Mouse (Mus musculus): ENCODE results near the gene Gorasp1. TPM values are rescaled to one million over a fixed set of nuclear protein-coding genes. Genes with fewer than 3 reads are reported as not detected.

Gorasp1 gene
- polyA plus RNA-seq (2012; rRNA removed) = 21.7 and 21.9 TPM in 2 replicates

GRCm38 (mm10) chr9:119937005-119937773 is at the start of gene Gorasp1, which contains the start of gene Ttc21a:
Gene Gorasp1, minus strand, starts transcription at chr9:119937565.
Gene Ttc21a, plus strand, starts transcription at chr9:119937606.

GRCm38 (mm10) chr9:119984536-119985011 is 47.2 kb upstream of the Gorasp1 start, which contains the start of gene Csrnp1:
Gene Csrnp1, minus strand, starts transcription at chr9:119984658.

GRCm38 (mm10) chr9:119894339-119895009 is 42.9 kb downstream of the Gorasp1 start, which contains the start of gene Wdr48:
Gene Wdr48, plus strand, starts transcription at chr9:119894878.

Other genes with a start within 250 kb of the Gorasp1 start
- gene Scn10a, start 218.2 kb downstream of the Gorasp1 start, polyA plus RNA-seq (2012; rRNA removed) = 0.72 and 3.4 TPM in 2 replicates
- 0.27 and 0.36 TPM in 2 replicates for gene Scn11a, start 112.1 kb downstream of the Gorasp1 start, polyA plus RNA-seq (2012; rRNA removed)
- gene Wdr48, start 42.7 kb downstream of the Gorasp1 start, polyA plus RNA-seq (2012; rRNA removed) = 80.2 and 85.9 TPM in 2 replicates
- gene Ttc21a, start within 50 bp of the Gorasp1 start, polyA plus RNA-seq (2012; rRNA removed) = 1.4 and 1.5 TPM in 2 replicates
- 2.9 and 5.0 TPM in 2 replicates for gene Csrnp1, start 47.1 kb upstream of the Gorasp1 start, polyA plus RNA-seq (2012; rRNA removed)
- gene Xirp1, start 86.0 kb upstream of the Gorasp1 start, polyA plus RNA-seq (2012; rRNA removed) = 0.01 and 0.26 TPM in 2 replicates
- gene Cx3cr1, start 132.3 kb upstream of the Gorasp1 start, polyA plus RNA-seq (2012; rRNA removed) = 4.2 and 4.7 TPM in 2 replicates
- 0.25 TPM in 1 of 2 replicates, not detected in the other for gene Ccr8, start 154.5 kb upstream of the Gorasp1 start, polyA plus RNA-seq (2012; rRNA removed)
- 28.9 and 33.3 TPM in 2 replicates for gene Slc25a38, start 172.8 kb upstream of the Gorasp1 start, polyA plus RNA-seq (2012; rRNA removed)
- gene Rpsa, start 190.1 kb upstream of the Gorasp1 start, polyA plus RNA-seq (2012; rRNA removed) = 1,759 and 1,851 TPM in 2 replicates
- gene Mobp, start 212.1 kb upstream of the Gorasp1 start, polyA plus RNA-seq (2012; rRNA removed) = 0.10 TPM in 2 replicates

Data from central nervous system, embryonic 14 days (tissue).